Mouse (Mus musculus): ENCODE measurements around the gene Kcnj10.
A peak's percentile ranks its signal among the peaks of the same experiment; 100 is the strongest.

DNA sequence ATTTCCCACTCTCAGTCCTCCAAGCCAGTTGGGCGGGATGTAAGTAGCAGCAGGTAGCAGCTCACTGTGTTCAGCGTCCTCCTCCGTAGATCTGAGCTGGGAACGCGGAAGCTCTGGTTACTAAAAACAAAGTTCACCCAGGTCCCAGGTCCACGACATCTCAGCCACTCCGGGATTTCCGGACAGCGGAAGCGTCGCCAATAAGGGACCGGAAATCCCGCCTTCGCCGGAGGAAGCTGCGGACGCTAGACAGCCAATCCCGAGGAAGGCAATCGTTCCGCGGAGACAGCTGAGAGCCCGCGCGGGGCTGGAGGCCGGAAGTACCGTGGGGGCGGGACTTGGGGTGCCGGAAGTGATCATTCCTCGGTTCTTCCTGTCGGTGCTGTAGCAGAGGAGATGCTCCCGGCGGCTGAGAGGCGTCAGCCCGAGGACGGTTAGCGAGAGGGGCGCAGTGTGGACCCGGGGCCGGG lies 35.2 kb downstream of the Kcnj10 start, which contains the start of gene Pigm:
- no peak for TF ChIP-seq CTCF (IDR thresholded peaks at IDR 0.05; ENCODE audit: borderline replicate concordance, control insufficient read depth, extremely low read depth, insufficient read depth, low read length, poor library complexity)
- TF ChIP-seq POLR2A (IDR thresholded peaks at IDR 0.05; ENCODE audit: control insufficient read depth, extremely low read depth, insufficient read depth, low read length, poor library complexity): peak; percentile 76; the same call in 1 of the 2 replicates
